ENCODE assay signal across 13 mouse cellular contexts in the genomic region with DNA sequence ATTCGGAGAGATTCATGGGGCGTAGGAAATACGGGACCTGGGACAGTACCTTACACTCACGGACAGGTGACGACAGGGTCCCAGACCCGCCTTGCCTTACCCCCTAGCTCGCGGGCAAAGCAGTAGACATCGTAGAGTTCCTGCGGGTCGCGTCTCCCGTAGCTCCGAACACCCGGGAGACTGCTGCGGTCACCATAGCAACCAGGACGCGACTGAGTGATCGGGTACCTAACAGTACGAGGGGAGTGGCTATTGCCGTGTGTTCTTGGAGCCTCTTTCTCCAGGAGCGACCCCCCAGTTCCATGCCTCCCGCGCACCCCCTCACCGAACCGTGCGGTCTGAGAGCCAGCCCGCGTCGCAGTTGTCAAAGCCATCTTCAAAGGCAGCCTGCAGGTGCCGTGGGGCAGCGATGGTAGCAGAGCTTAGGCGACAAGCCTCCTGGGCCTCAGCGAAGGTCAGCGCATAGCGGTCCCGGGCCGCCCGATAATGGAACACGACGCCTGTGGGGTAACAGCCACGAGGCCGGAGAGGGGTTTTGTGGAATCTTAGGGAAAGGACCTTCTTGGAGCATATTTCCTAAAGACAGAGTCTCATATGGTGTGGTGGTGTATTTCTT. TPM values are rescaled to one million over a fixed set of nuclear protein-coding genes. Genes with fewer than 3 reads are reported as not detected.
DNase-seq lines count a peak whose midpoint lies in the region; ATAC-seq lines count a peak whose summit lies in the region.
"Had no signal": no experiment of that assay in that cellular context is flagged by ENCODE, and none has a peak within 500 bp of the region (broad histone marks: within the 10 kb centered on the region; RNA-seq: fewer than 3 reads in every experiment).

No protein-coding gene starts in this region.

- H3K4me3 ChIP-seq in heart, embryonic 10.5 days = peak overlapping the region; percentile 12; the same call in 1 of the 2 replicates
- H3K4me3 ChIP-seq in hindbrain, embryonic 11.5 days (ENCODE audit: low read depth, low read length) = peak overlapping the region; percentile 6; the same call in 1 of the 2 replicates
- no peak overlapping the region for H3K4me3 ChIP-seq in midbrain, embryonic 15.5 days
- H3K4me3 ChIP-seq in intestine, embryonic 16.5 days (ENCODE audit: low read length) = no peak overlapping the region
- H3K4me3 ChIP-seq: heart, embryonic 15.5 days had no signal

- intact Hi-C loops in heart, postnatal 36 days (cut with DNase I) = no loop called here

- peaks cover 8% of the 10 kb centered on the region for H3K4me1 ChIP-seq in heart, embryonic 10.5 days
- H3K4me1 ChIP-seq in hindbrain, embryonic 11.5 days (replicated peaks; ENCODE audit: control insufficient read depth, insufficient read depth, low read length) = peaks cover 3% of the 10 kb centered on the region
- H3K4me1 ChIP-seq in midbrain, embryonic 15.5 days = peaks cover 50% of the 10 kb centered on the region
- H3K4me1 ChIP-seq in intestine, embryonic 16.5 days (ENCODE audit: control insufficient read depth, insufficient read depth, low read length) = no peaks in the 10 kb centered on the region
- H3K4me1 ChIP-seq: heart, embryonic 15.5 days had no signal

- no peak overlapping the region for H3K9ac ChIP-seq in hindbrain, embryonic 11.5 days (ENCODE audit: low read depth, low read length)
- no peak overlapping the region for H3K9ac ChIP-seq in midbrain, embryonic 15.5 days
- no peak overlapping the region for H3K9ac ChIP-seq in intestine, embryonic 16.5 days (ENCODE audit: low read depth, low read length)
- H3K9ac ChIP-seq: embryonic facial prominence, embryonic 13.5 days; heart, embryonic 15.5 days had no signal

- peaks cover 99% of the 10 kb centered on the region for H3K27me3 ChIP-seq in heart, embryonic 10.5 days (ENCODE audit: insufficient read depth, poor library complexity, severe bottlenecking)
- peaks cover 49% of the 10 kb centered on the region for H3K27me3 ChIP-seq in hindbrain, embryonic 11.5 days (ENCODE audit: control insufficient read depth, insufficient read depth, low read length)
- H3K27me3 ChIP-seq in midbrain, embryonic 15.5 days (replicated peaks) = 0 out of 2 replicates have a peak, but pooled peaks cover 4% of the 10 kb centered on the region
- peaks cover 52% of the 10 kb centered on the region for H3K27me3 ChIP-seq in intestine, embryonic 16.5 days (replicated peaks; ENCODE audit: control insufficient read depth, insufficient read depth, low read length)

- H3K4me2 ChIP-seq in hindbrain, embryonic 11.5 days (replicated peaks; ENCODE audit: low read depth, low read length) = peak overlapping the region; percentile 5; the same call in 1 of the 2 replicates
- H3K4me2 ChIP-seq in midbrain, embryonic 15.5 days = no peak overlapping the region
- no peak overlapping the region for H3K4me2 ChIP-seq in intestine, embryonic 16.5 days (ENCODE audit: low read depth, low read length)
- H3K4me2 ChIP-seq: heart, embryonic 15.5 days had no signal

- no peaks in the 10 kb centered on the region for H3K9me3 ChIP-seq in heart, embryonic 10.5 days
- no peaks in the 10 kb centered on the region; the same call in 1 of the 2 replicates for H3K9me3 ChIP-seq in hindbrain, embryonic 11.5 days (ENCODE audit: control insufficient read depth, low read length)
- no peaks in the 10 kb centered on the region for H3K9me3 ChIP-seq in midbrain, embryonic 15.5 days
- H3K9me3 ChIP-seq in intestine, embryonic 16.5 days (ENCODE audit: control insufficient read depth, low read length) = no peaks in the 10 kb centered on the region
- H3K9me3 ChIP-seq: embryonic facial prominence, embryonic 13.5 days; heart, embryonic 15.5 days had no signal

- DNase-seq in heart, embryonic 10.5 days (ENCODE audit: low spot score) = no peak
- DNase-seq in heart, postnatal 36 days = no peak
- DNase-seq in ES-CJ7 (ENCODE audit: low read depth, low spot score) = peak; percentile 63
- DNase-seq in hindbrain, embryonic 11.5 days (ENCODE audit: low spot score) = peak; percentile 63
- DNase-seq in cerebellum, postnatal 25 days = no peak
- DNase-seq in left cerebral cortex, adult 11 months (ENCODE audit: low spot score) = no peak

- peak; percentile 39; the same call in 1 of the 2 replicates for ATAC-seq in hindbrain, embryonic 11.5 days (ENCODE audit: low FRiP score)
- ATAC-seq in midbrain, embryonic 15.5 days (replicated peaks) = peak; percentile 26
- ATAC-seq in intestine, embryonic 16.5 days = no peak

- H3K27ac ChIP-seq in heart, embryonic 10.5 days = no peak overlapping the region
- no peak overlapping the region for H3K27ac ChIP-seq in hindbrain, embryonic 11.5 days (ENCODE audit: low read depth, low read length)
- H3K27ac ChIP-seq in midbrain, embryonic 15.5 days = no peak overlapping the region
- no peak overlapping the region for H3K27ac ChIP-seq in intestine, embryonic 16.5 days (ENCODE audit: low read length)
- H3K27ac ChIP-seq: embryonic facial prominence, embryonic 13.5 days; heart, embryonic 15.5 days; macrophage had no signal

- whole genome bisulfite sequencing in heart, embryonic 10.5 days = 6% methylated on average over 43 of the region's 43 CpGs
- 6% methylated on average over 43 of the region's 43 CpGs for WGBS in hindbrain, embryonic 11.5 days
- 8% methylated on average over 43 of the region's 43 CpGs for WGBS in midbrain, embryonic 15.5 days
- WGBS in intestine, embryonic 16.5 days = 7% methylated on average over 43 of the region's 43 CpGs

- H3K36me3 ChIP-seq in heart, embryonic 10.5 days = no peaks in the 10 kb centered on the region
- H3K36me3 ChIP-seq in hindbrain, embryonic 11.5 days (ENCODE audit: control insufficient read depth, insufficient read depth, low read length) = peaks cover 13% of the 10 kb centered on the region
- H3K36me3 ChIP-seq in midbrain, embryonic 15.5 days (replicated peaks) = peaks cover 51% of the 10 kb centered on the region
- H3K36me3 ChIP-seq in intestine, embryonic 16.5 days (ENCODE audit: control insufficient read depth, insufficient read depth, low read length) = no peaks in the 10 kb centered on the region
- H3K36me3 ChIP-seq: embryonic facial prominence, embryonic 13.5 days; heart, embryonic 15.5 days had no signal

RNA-seq across cellular contexts. Expression of gene Ncan, which starts 8.2 kb away (rescaled TPM):
- 0.06 and 0.29 TPM in 2 replicates for polyA plus RNA-seq in heart, embryonic 10.5 days (2016; fragmentation: Nextera tagmentation; extraction: Ambion mirVana)
- total RNA-seq in heart, postnatal 36 days (2021) = under 1 TPM in 1 of 2 experiments, not detected in 1; 0.06 TPM
- 71.3 and 74.5 TPM in 2 replicates for polyA plus RNA-seq in hindbrain, embryonic 11.5 days (2014; fragmentation: Nextera tagmentation; extraction: Ambion mirVana)
- 186 and 193 TPM in 2 replicates for polyA plus RNA-seq in midbrain, embryonic 15.5 days (2015; fragmentation: Nextera tagmentation; extraction: Ambion mirVana)
- polyA plus RNA-seq in intestine, embryonic 16.5 days (2015; fragmentation: Nextera tagmentation; extraction: Ambion mirVana) = 0.89 and 0.98 TPM in 2 replicates
- total RNA-seq: gastrocnemius, adult 18-20 months; liver, adult 2 months had no signal
- polyA plus RNA-seq: liver, adult 2 months; macrophage had no signal

RNA-seq across cellular contexts. Expression of gene Nr2c2ap, which starts 18.6 kb away (rescaled TPM):
- 35.4 and 39.6 TPM in 2 replicates for polyA plus RNA-seq in heart, embryonic 10.5 days (2016; fragmentation: Nextera tagmentation; extraction: Ambion mirVana)
- 1 to 10 TPM; 8.3 to 8.5 TPM for total RNA-seq in heart, postnatal 36 days (2021)
- 16.7 and 19.2 TPM in 2 replicates for polyA plus RNA-seq in hindbrain, embryonic 11.5 days (2014; fragmentation: Nextera tagmentation; extraction: Ambion mirVana)
- 36.7 and 39.1 TPM in 2 replicates for polyA plus RNA-seq in midbrain, embryonic 15.5 days (2015; fragmentation: Nextera tagmentation; extraction: Ambion mirVana)
- polyA plus RNA-seq in intestine, embryonic 16.5 days (2015; fragmentation: Nextera tagmentation; extraction: Ambion mirVana) = 50.7 and 51.7 TPM in 2 replicates

RNA-seq across cellular contexts. Expression of gene Rfxank, which starts 26.4 kb away (rescaled TPM):
- 16.5 and 18.3 TPM in 2 replicates for polyA plus RNA-seq in heart, embryonic 10.5 days (2016; fragmentation: Nextera tagmentation; extraction: Ambion mirVana)
- total RNA-seq in heart, postnatal 36 days (2021) = 10 to 100 TPM; 17.2 to 19.6 TPM
- 10.9 and 14.6 TPM in 2 replicates for polyA plus RNA-seq in hindbrain, embryonic 11.5 days (2014; fragmentation: Nextera tagmentation; extraction: Ambion mirVana)
- 13.4 and 14.2 TPM in 2 replicates for polyA plus RNA-seq in midbrain, embryonic 15.5 days (2015; fragmentation: Nextera tagmentation; extraction: Ambion mirVana)
- polyA plus RNA-seq in intestine, embryonic 16.5 days (2015; fragmentation: Nextera tagmentation; extraction: Ambion mirVana) = 12.6 and 15.3 TPM in 2 replicates

RNA-seq across cellular contexts. Expression of gene Borcs8, which starts 26.8 kb away (rescaled TPM):
- 39.6 and 43.9 TPM in 2 replicates for polyA plus RNA-seq in heart, embryonic 10.5 days (2016; fragmentation: Nextera tagmentation; extraction: Ambion mirVana)
- total RNA-seq in heart, postnatal 36 days (2021) = 10 to 100 TPM; 23.5 to 23.7 TPM
- 48.4 and 49.0 TPM in 2 replicates for polyA plus RNA-seq in hindbrain, embryonic 11.5 days (2014; fragmentation: Nextera tagmentation; extraction: Ambion mirVana)
- 59.1 and 64.8 TPM in 2 replicates for polyA plus RNA-seq in midbrain, embryonic 15.5 days (2015; fragmentation: Nextera tagmentation; extraction: Ambion mirVana)
- 38.4 and 42.4 TPM in 2 replicates for polyA plus RNA-seq in intestine, embryonic 16.5 days (2015; fragmentation: Nextera tagmentation; extraction: Ambion mirVana)

RNA-seq across cellular contexts. Expression of gene Mef2b, which starts 27.0 kb away (rescaled TPM):
- polyA plus RNA-seq in heart, embryonic 10.5 days (2016; fragmentation: Nextera tagmentation; extraction: Ambion mirVana) = 0.23 and 0.53 TPM in 2 replicates
- total RNA-seq in heart, postnatal 36 days (2021) = under 1 TPM; 0.25 to 0.49 TPM
- polyA plus RNA-seq in hindbrain, embryonic 11.5 days (2014; fragmentation: Nextera tagmentation; extraction: Ambion mirVana) = 0.28 and 0.32 TPM in 2 replicates
- polyA plus RNA-seq in midbrain, embryonic 15.5 days (2015; fragmentation: Nextera tagmentation; extraction: Ambion mirVana) = 0.37 and 0.56 TPM in 2 replicates
- 0.11 and 0.23 TPM in 2 replicates for polyA plus RNA-seq in intestine, embryonic 16.5 days (2015; fragmentation: Nextera tagmentation; extraction: Ambion mirVana)
- polyA plus RNA-seq: liver, adult 2 months; macrophage had no signal

Comparison
In these comparisons a context has a peak if more than half of its experiments do, and no peak if none do; other contexts are left out.
1. DNase-seq: peak in ES-CJ7 (single experiment) and hindbrain, embryonic 11.5 days (single experiment); none in heart, embryonic 10.5 days (single experiment), heart, postnatal 36 days (0 of 2), cerebellum, postnatal 25 days (0 of 2) and left cerebral cortex, adult 11 months (single experiment).
2. H3K4me3 ChIP-seq: peak in heart, embryonic 10.5 days (single experiment) and hindbrain, embryonic 11.5 days (single experiment); none in midbrain, embryonic 15.5 days (single experiment) and intestine, embryonic 16.5 days (single experiment).
3. RNA of gene Ncan, which starts 8.2 kb away (polyA plus RNA-seq): 186 to 193 TPM in midbrain, embryonic 15.5 days and 71.3 to 74.5 TPM in hindbrain, embryonic 11.5 days; 0.89 to 0.98 TPM in intestine, embryonic 16.5 days and 0.06 to 0.29 TPM in heart, embryonic 10.5 days; every median in the first group is over 10 times any median in the second.